Mouse (Mus musculus) embryonic facial prominence, embryonic 11.5 days (tissue): Measurements from ENCODE around the gene Gpr180. TPM values are rescaled to one million over a fixed set of nuclear protein-coding genes. Genes with fewer than 3 reads are reported as not detected.
"Not testable (repeated sequence)": the region's sequence is repeated elsewhere in the genome, so short reads cannot be mapped to it uniquely, and the experiment has no call there.

Experiments used
- ATAC-seq: fragments of 200-750 bp; cut with Nextera tagmentation; replicated peaks from 2 replicates; pipeline ENCODE4 v1.8.0; 2017; ENCODE audit warnings: low read depth; ENCODE audit not compliant: insufficient number of reproducible peaks, low FRiP score, low TSS enrichment
- DNase-seq: peaks from one replicate; pipeline ENCODE4 v3.0.0-alpha.2; 2015; ENCODE audit warnings: low spot score
- H3K27ac ChIP-seq: fragments of 300-500 bp; sonication (generic); replicated peaks from 2 replicates; pipeline ENCODE4 v1.5.1; 2014; ENCODE audit warnings: mild to moderate bottlenecking, low read depth, low read length, control low read depth
- H3K27me3 ChIP-seq: fragments of 300-500 bp; sonication (generic); 2 replicates; pipeline ENCODE4 v1.6.1; 2014; ENCODE audit warnings: mild to moderate bottlenecking, low read length, moderate library complexity, mixed read lengths; ENCODE audit not compliant: control insufficient read depth, insufficient read depth
- H3K36me3 ChIP-seq: fragments of 300-500 bp; sonication (generic); replicated peaks from 2 replicates; pipeline ENCODE4 v1.6.1; 2014; ENCODE audit warnings: low read depth, mild to moderate bottlenecking, low read length, moderate library complexity, mixed read lengths; ENCODE audit not compliant: control insufficient read depth, insufficient read depth
- H3K4me1 ChIP-seq: fragments of 300-500 bp; sonication (generic); 2 replicates; pipeline ENCODE4 v1.6.1; 2014; ENCODE audit warnings: low read length, mixed read lengths; ENCODE audit not compliant: control insufficient read depth, insufficient read depth
- H3K4me2 ChIP-seq: fragments of 300-500 bp; sonication (generic); 2 replicates; pipeline ENCODE4 v1.6.1; 2014; ENCODE audit warnings: low read depth, mild to moderate bottlenecking, control low read depth, low read length, moderate library complexity
- H3K4me3 ChIP-seq: fragments of 300-500 bp; sonication (generic); 2 replicates; pipeline ENCODE4 v1.5.1; 2014; ENCODE audit warnings: low read depth, low read length, control low read depth
- H3K9ac ChIP-seq: fragments of 300-500 bp; sonication (generic); replicated peaks from 2 replicates; pipeline ENCODE4 v1.6.1; 2014; ENCODE audit warnings: mild to moderate bottlenecking, control low read depth, low read length
- H3K9me3 ChIP-seq: fragments of 300-500 bp; sonication (generic); replicated peaks from 2 replicates; pipeline ENCODE4 v1.6.1; 2016; ENCODE audit warnings: mild to moderate bottlenecking, low read length, inconsistent platforms, mixed read lengths; ENCODE audit not compliant: control insufficient read depth
- WGBS: fragments of 180-500 bp; shearing (Covaris S2); extraction: QIAGEN DNeasy Blood & Tissue Kit; methylation state at CpG from one replicate; pipeline ENCODE4 v1.1.7; 2014; 5-methylcytosine and 5-hydroxymethylcytosine counted together
- polyA plus RNA-seq: library from polyadenylated mRNA; unstranded; fragments of >200 nt; fragmentation: Nextera tagmentation; extraction: Ambion mirVana; gene quantifications from 2 replicates; pipeline ENCODE4 v1.2.1, GENCODE M21; 2014

Gpr180 gene
- 43.5 and 44.7 TPM in 2 replicates for polyA plus RNA-seq

GRCm38 (mm10) chr14:118136744-118137452, at the start of gene Gpr180:
Gpr180 (plus strand) TSS chr14:118137158.
- H3K27me3 ChIP-seq = no peaks in the 10 kb centered on the region
- peak within 1 kb of the TSS; percentile 88 for H3K9ac ChIP-seq
- H3K4me1 ChIP-seq = no peaks in the 10 kb centered on the region
- under 1% methylated on average over 76 of the region's 77 CpGs for WGBS
- DNase-seq (peak; percentile 98), ATAC-seq (peak; percentile 96)
- no peak within 1 kb of the TSS; the same call in 1 of the 2 replicates for H3K27ac ChIP-seq
- no peaks in the 10 kb centered on the region for H3K9me3 ChIP-seq
- H3K36me3 ChIP-seq = no peaks in the 10 kb centered on the region; the same call in 1 of the 2 replicates
- peak within 1 kb of the TSS; percentile 73 for H3K4me3 ChIP-seq
- peak within 1 kb of the TSS; percentile 88 for H3K4me2 ChIP-seq

- no peaks in the 10 kb centered on the region for H3K9me3 ChIP-seq
- H3K36me3 ChIP-seq = no peaks in the 10 kb centered on the region
- no peaks in the 10 kb centered on the region for H3K4me1 ChIP-seq
- H3K27ac ChIP-seq = no peak overlapping the region
- DNase-seq (peak; percentile 41), ATAC-seq (0 out of 2 replicates have a peak, but pooled peaks have one; percentile 18)
- peak overlapping the region; percentile 52 for H3K9ac ChIP-seq
- peak overlapping the region; percentile 62 for H3K4me3 ChIP-seq
- WGBS = 13% methylated on average over 22 of the region's 22 CpGs
- no peaks in the 10 kb centered on the region for H3K27me3 ChIP-seq
- H3K4me2 ChIP-seq = peak overlapping the region; percentile 61
Measured at GRCm38 (mm10) chr14:118088437-118089207, 48.3 kb upstream of the Gpr180 start.

- DNase-seq = peak; percentile 92
- Histone ChIP-seq H3K36me3 (no peaks in the 10 kb centered on the region), H3K4me1 (no peaks in the 10 kb centered on the region), H3K9ac (peak overlapping the region; percentile 52), H3K27ac (no peak overlapping the region), H3K4me2 (peak overlapping the region; percentile 61), H3K9me3 (no peaks in the 10 kb centered on the region), H3K4me3 (peak overlapping the region; percentile 62), H3K27me3 (no peaks in the 10 kb centered on the region)
- ATAC-seq = 0 out of 2 replicates have a peak, but pooled peaks have one; percentile 46
- WGBS = under 1% methylated on average over 44 of the region's 44 CpGs
Measured at GRCm38 (mm10) chr14:118089215-118089805, 47.6 kb upstream of the Gpr180 start.

DNA sequence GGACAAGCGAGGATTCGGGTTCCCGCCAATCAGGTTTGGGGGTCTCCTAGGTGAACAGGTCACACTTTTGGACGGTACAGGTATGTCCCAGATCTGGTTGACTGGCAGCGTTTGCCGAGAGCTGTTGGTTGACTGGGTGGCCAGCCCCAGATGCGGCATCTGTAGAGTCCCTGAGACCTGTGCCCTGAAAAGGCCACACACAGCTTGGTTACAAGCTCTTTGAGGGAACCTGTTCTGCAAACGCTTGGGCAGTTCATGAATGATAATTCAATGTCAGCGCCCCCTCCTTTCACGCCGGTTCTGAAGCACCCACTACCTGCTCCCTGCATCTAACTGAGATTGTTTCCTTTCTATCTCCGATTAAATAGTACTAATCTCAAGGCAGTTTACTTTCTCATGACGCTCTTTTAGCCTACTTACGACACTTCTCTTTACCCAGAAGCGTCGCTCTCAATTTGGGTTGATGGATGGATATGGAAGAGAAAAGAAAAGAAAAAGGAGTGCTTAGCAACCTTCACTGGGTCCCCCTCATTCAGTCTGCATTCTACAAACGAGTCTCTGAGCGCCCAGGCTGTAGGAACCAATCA, 47.1 kb upstream of the Gpr180 start:
- H3K4me2 ChIP-seq = peak overlapping the region; percentile 60
- no peaks in the 10 kb centered on the region for H3K27me3 ChIP-seq
- no peaks in the 10 kb centered on the region for H3K36me3 ChIP-seq
- H3K9ac ChIP-seq = peak overlapping the region; percentile 51
- no peaks in the 10 kb centered on the region for H3K4me1 ChIP-seq
- no peaks in the 10 kb centered on the region for H3K9me3 ChIP-seq
- ATAC-seq (peak; percentile 30; the same call in 1 of the 2 replicates), DNase-seq (peak; percentile 20)
- peak overlapping the region; percentile 62 for H3K4me3 ChIP-seq
- under 1% methylated on average over 18 of the region's 18 CpGs for WGBS
- H3K27ac ChIP-seq = no peak overlapping the region

- H3K9ac ChIP-seq = no peak overlapping the region
- no peaks in the 10 kb centered on the region for H3K9me3 ChIP-seq
- H3K36me3 ChIP-seq = no peaks in the 10 kb centered on the region
- ATAC-seq (no peak), DNase-seq (no peak)
- H3K27ac ChIP-seq = no peak overlapping the region
- no peaks in the 10 kb centered on the region for H3K4me1 ChIP-seq
- no peaks in the 10 kb centered on the region for H3K27me3 ChIP-seq
- H3K4me3 ChIP-seq = no peak overlapping the region
- 64% methylated on average over 2 of the region's 2 CpGs for WGBS
- no peak overlapping the region for H3K4me2 ChIP-seq
Measured at GRCm38 (mm10) chr14:118098265-118098664, 38.7 kb upstream of the Gpr180 start.

DNA sequence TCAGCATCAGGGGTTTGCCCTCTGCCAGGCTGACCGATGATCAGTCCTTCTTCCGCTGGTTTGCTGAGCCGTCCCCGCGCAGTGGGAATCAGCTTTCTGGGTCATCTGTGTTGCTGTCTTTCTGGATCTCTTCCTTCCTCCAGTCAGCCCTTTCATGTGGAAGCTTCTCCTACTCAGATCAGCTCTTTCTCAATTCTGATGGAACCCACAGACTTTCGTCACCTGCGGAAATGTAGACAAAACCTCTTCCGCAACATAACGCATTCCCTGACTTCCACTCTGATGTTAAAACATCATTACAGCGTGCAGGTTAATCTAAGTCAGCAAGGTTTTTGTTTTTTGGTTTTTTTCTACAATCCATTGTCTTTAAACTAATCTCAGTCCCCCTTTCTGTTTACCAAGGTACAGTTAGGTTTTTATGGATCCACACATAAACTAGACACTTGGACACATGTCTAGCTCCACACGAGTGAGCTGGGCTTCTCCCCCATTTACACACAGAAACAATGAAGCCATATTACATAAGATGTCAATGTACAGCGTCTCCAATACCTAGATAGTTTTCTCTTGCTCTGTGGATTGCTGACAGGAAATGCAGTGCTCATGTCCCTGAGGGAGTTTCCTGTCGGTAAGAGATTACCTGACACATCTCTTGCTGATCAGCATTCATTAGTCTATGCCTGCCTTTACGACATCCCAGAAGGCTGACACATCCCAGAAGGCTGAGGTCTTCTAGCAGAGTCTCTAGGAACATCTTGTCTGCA, 35.5 kb upstream of the Gpr180 start:
- ATAC-seq (no peak), DNase-seq (no peak)
- Histone ChIP-seq H3K4me1 (no peaks in the 10 kb centered on the region), H3K36me3 (no peaks in the 10 kb centered on the region), H3K4me2 (no peak overlapping the region), H3K27me3 (no peaks in the 10 kb centered on the region), H3K9ac (no peak overlapping the region), H3K9me3 (no peaks in the 10 kb centered on the region), H3K27ac (no peak overlapping the region), H3K4me3 (no peak overlapping the region)
- WGBS = 82% methylated on average over 14 of the region's 14 CpGs

DNA sequence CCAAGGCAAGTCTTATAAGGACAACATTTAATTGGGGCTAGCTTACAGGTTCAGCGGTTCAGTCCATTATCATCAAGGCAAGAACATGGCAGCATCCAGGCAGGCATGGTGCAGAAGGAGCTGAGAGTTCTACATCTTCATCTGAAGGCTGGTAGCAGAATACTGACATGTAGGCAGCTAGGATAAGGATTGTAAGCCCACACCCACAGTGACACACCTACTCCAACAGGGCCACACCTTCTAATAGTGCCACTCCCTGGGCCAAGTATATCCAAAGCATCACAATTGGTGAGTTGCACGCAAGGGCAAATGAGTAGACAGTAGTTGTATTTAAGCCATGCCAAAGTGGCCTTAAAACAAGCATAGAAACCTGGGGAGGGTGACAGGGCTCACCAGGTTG, 29.5 kb upstream of the Gpr180 start:
- H3K27me3 ChIP-seq, H3K27ac ChIP-seq, H3K9me3 ChIP-seq, DNase-seq, H3K4me2 ChIP-seq, ATAC-seq, H3K9ac ChIP-seq, H3K4me1 ChIP-seq, H3K4me3 ChIP-seq, H3K36me3 ChIP-seq: not testable (repeated sequence)
- WGBS = 94% methylated on average over 2 of the region's 2 CpGs
